Mouse (Mus musculus): Measurements from ENCODE around the gene Tiam2. TPM values are rescaled to one million over a fixed set of nuclear protein-coding genes. Genes with fewer than 3 reads are reported as not detected.

Tiam2 gene
- polyA plus RNA-seq, 1 experiment from 2014 or later: 2.8 TPM

GRCm38 (mm10) chr17:3485851-3486250, 159.5 kb downstream of the Tiam2 start:
- DNase-seq (ENCODE audit: low spot score) (no peak), ATAC-seq (replicated peaks; ENCODE audit: low FRiP score) (no peak)
- no peak overlapping the region for H3K9ac ChIP-seq (ENCODE audit: low read depth, low read length)
- no peaks in the 10 kb centered on the region for H3K9me3 ChIP-seq (ENCODE audit: control insufficient read depth, low read length)
- no peak overlapping the region for H3K4me2 ChIP-seq
- WGBS: 73% methylated on average over 7 of the region's 7 CpGs
- no peak overlapping the region for H3K4me3 ChIP-seq (ENCODE audit: low read depth, low read length)
- H3K36me3 ChIP-seq (ENCODE audit: control insufficient read depth, insufficient read depth, low read length): no peaks in the 10 kb centered on the region
- no peaks in the 10 kb centered on the region for H3K27me3 ChIP-seq (replicated peaks; ENCODE audit: control insufficient read depth, insufficient read depth, low read length)
- no peaks in the 10 kb centered on the region for H3K4me1 ChIP-seq (replicated peaks; ENCODE audit: control insufficient read depth, insufficient read depth, low read length)
- H3K27ac ChIP-seq (ENCODE audit: low read depth, low read length): no peak overlapping the region

GRCm38 (mm10) chr17:3487211-3487610, 160.8 kb downstream of the Tiam2 start:
- ATAC-seq (replicated peaks; ENCODE audit: low FRiP score) (no peak), DNase-seq (ENCODE audit: low spot score) (no peak)
- H3K27me3 ChIP-seq (replicated peaks; ENCODE audit: control insufficient read depth, insufficient read depth, low read length): no peaks in the 10 kb centered on the region
- H3K36me3 ChIP-seq (ENCODE audit: control insufficient read depth, insufficient read depth, low read length): no peaks in the 10 kb centered on the region
- H3K9me3 ChIP-seq (ENCODE audit: control insufficient read depth, low read length): no peaks in the 10 kb centered on the region
- H3K9ac ChIP-seq (ENCODE audit: low read depth, low read length): no peak overlapping the region
- no peak overlapping the region for H3K27ac ChIP-seq (ENCODE audit: low read depth, low read length)
- WGBS: 84% methylated on average over 4 of the region's 4 CpGs
- no peaks in the 10 kb centered on the region for H3K4me1 ChIP-seq (replicated peaks; ENCODE audit: control insufficient read depth, insufficient read depth, low read length)
- H3K4me2 ChIP-seq: no peak overlapping the region
- no peak overlapping the region for H3K4me3 ChIP-seq (ENCODE audit: low read depth, low read length)

- Histone ChIP-seq H3K36me3 (ENCODE audit: control insufficient read depth, insufficient read depth, low read length) (no peaks in the 10 kb centered on the region), H3K4me3 (ENCODE audit: low read depth, low read length) (no peak overlapping the region), H3K9me3 (ENCODE audit: control insufficient read depth, low read length) (no peaks in the 10 kb centered on the region), H3K27me3 (replicated peaks; ENCODE audit: control insufficient read depth, insufficient read depth, low read length) (no peaks in the 10 kb centered on the region), H3K27ac (ENCODE audit: low read depth, low read length) (no peak overlapping the region), H3K9ac (ENCODE audit: low read depth, low read length) (no peak overlapping the region), H3K4me1 (replicated peaks; ENCODE audit: control insufficient read depth, insufficient read depth, low read length) (no peaks in the 10 kb centered on the region), H3K4me2 (no peak overlapping the region)
- ATAC-seq (replicated peaks; ENCODE audit: low FRiP score) (0 out of 2 replicates have a peak, but pooled peaks have one; percentile 12), DNase-seq (ENCODE audit: low spot score) (no peak)
- WGBS: 65% methylated on average over 12 of the region's 12 CpGs
These were observed 161.6 kb downstream of the Tiam2 start for GRCm38 (mm10) chr17:3487721-3488601.

- WGBS: 80% methylated on average over 11 of the region's 11 CpGs
- Histone ChIP-seq H3K9ac (ENCODE audit: low read depth, low read length) (no peak overlapping the region), H3K9me3 (ENCODE audit: control insufficient read depth, low read length) (no peaks in the 10 kb centered on the region), H3K27ac (ENCODE audit: low read depth, low read length) (no peak overlapping the region), H3K4me1 (replicated peaks; ENCODE audit: control insufficient read depth, insufficient read depth, low read length) (no peaks in the 10 kb centered on the region), H3K36me3 (ENCODE audit: control insufficient read depth, insufficient read depth, low read length) (no peaks in the 10 kb centered on the region), H3K4me2 (no peak overlapping the region), H3K27me3 (replicated peaks; ENCODE audit: control insufficient read depth, insufficient read depth, low read length) (no peaks in the 10 kb centered on the region), H3K4me3 (ENCODE audit: low read depth, low read length) (no peak overlapping the region)
- DNase-seq (ENCODE audit: low spot score): no peak
- ATAC-seq (replicated peaks; ENCODE audit: low FRiP score): no peak
These were observed 164.0 kb downstream of the Tiam2 start for GRCm38 (mm10) chr17:3490216-3490895.

- H3K9me3 ChIP-seq (ENCODE audit: control insufficient read depth, low read length): no peaks in the 10 kb centered on the region
- H3K27me3 ChIP-seq (replicated peaks; ENCODE audit: control insufficient read depth, insufficient read depth, low read length): no peaks in the 10 kb centered on the region
These were observed 164.7 kb downstream of the Tiam2 start for GRCm38 (mm10) chr17:3491065-3491464.

GRCm38 (mm10) chr17:3491667-3492066, 165.3 kb downstream of the Tiam2 start:
- H3K36me3 ChIP-seq (ENCODE audit: control insufficient read depth, insufficient read depth, low read length): no peaks in the 10 kb centered on the region
- H3K4me3 ChIP-seq (ENCODE audit: low read depth, low read length): no peak overlapping the region
- no peaks in the 10 kb centered on the region for H3K27me3 ChIP-seq (replicated peaks; ENCODE audit: control insufficient read depth, insufficient read depth, low read length)
- H3K9me3 ChIP-seq (ENCODE audit: control insufficient read depth, low read length): no peaks in the 10 kb centered on the region
- H3K9ac ChIP-seq (ENCODE audit: low read depth, low read length): no peak overlapping the region
- no peak overlapping the region for H3K4me2 ChIP-seq
- ATAC-seq (replicated peaks; ENCODE audit: low FRiP score): no peak
- DNase-seq (ENCODE audit: low spot score): no peak
- H3K27ac ChIP-seq (ENCODE audit: low read depth, low read length): no peak overlapping the region
- WGBS: 86% methylated on average over 6 of the region's 6 CpGs
- H3K4me1 ChIP-seq (replicated peaks; ENCODE audit: control insufficient read depth, insufficient read depth, low read length): no peaks in the 10 kb centered on the region

More at GRCm38 (mm10) chr17:3491065-3491464, 164.7 kb downstream of the Tiam2 start:
- Histone ChIP-seq H3K27ac (ENCODE audit: low read depth, low read length) (no peak overlapping the region), H3K36me3 (ENCODE audit: control insufficient read depth, insufficient read depth, low read length) (no peaks in the 10 kb centered on the region), H3K4me3 (ENCODE audit: low read depth, low read length) (no peak overlapping the region), H3K9ac (ENCODE audit: low read depth, low read length) (no peak overlapping the region), H3K4me1 (replicated peaks; ENCODE audit: control insufficient read depth, insufficient read depth, low read length) (no peaks in the 10 kb centered on the region), H3K4me2 (no peak overlapping the region)
- no peak for DNase-seq (ENCODE audit: low spot score)
- no peak for ATAC-seq (replicated peaks; ENCODE audit: low FRiP score)
- 39% methylated on average over 5 of the region's 5 CpGs for WGBS

GRCm38 (mm10) chr17:3495576-3495975, 169.2 kb downstream of the Tiam2 start:
- Histone ChIP-seq H3K9ac (ENCODE audit: low read depth, low read length) (no peak overlapping the region), H3K9me3 (ENCODE audit: control insufficient read depth, low read length) (no peaks in the 10 kb centered on the region), H3K4me2 (no peak overlapping the region), H3K4me1 (replicated peaks; ENCODE audit: control insufficient read depth, insufficient read depth, low read length) (no peaks in the 10 kb centered on the region), H3K27me3 (replicated peaks; ENCODE audit: control insufficient read depth, insufficient read depth, low read length) (no peaks in the 10 kb centered on the region), H3K36me3 (ENCODE audit: control insufficient read depth, insufficient read depth, low read length) (no peaks in the 10 kb centered on the region), H3K27ac (ENCODE audit: low read depth, low read length) (no peak overlapping the region), H3K4me3 (ENCODE audit: low read depth, low read length) (no peak overlapping the region)
- ATAC-seq (replicated peaks; ENCODE audit: low FRiP score) (no peak), DNase-seq (ENCODE audit: low spot score) (no peak)
- WGBS: 42% methylated on average over 2 of the region's 2 CpGs

GRCm38 (mm10) chr17:3496080-3496479, 169.7 kb downstream of the Tiam2 start:
- H3K4me3 ChIP-seq (ENCODE audit: low read depth, low read length): no peak overlapping the region
- no peak overlapping the region for H3K9ac ChIP-seq (ENCODE audit: low read depth, low read length)
- no peaks in the 10 kb centered on the region for H3K36me3 ChIP-seq (ENCODE audit: control insufficient read depth, insufficient read depth, low read length)
- no peak for ATAC-seq (replicated peaks; ENCODE audit: low FRiP score)
- DNase-seq (ENCODE audit: low spot score): no peak
- WGBS: 77% methylated on average over 3 of the region's 3 CpGs
- H3K9me3 ChIP-seq (ENCODE audit: control insufficient read depth, low read length): no peaks in the 10 kb centered on the region
- no peak overlapping the region for H3K4me2 ChIP-seq
- no peaks in the 10 kb centered on the region for H3K27me3 ChIP-seq (replicated peaks; ENCODE audit: control insufficient read depth, insufficient read depth, low read length)
- H3K27ac ChIP-seq (ENCODE audit: low read depth, low read length): no peak overlapping the region
- H3K4me1 ChIP-seq (replicated peaks; ENCODE audit: control insufficient read depth, insufficient read depth, low read length): no peaks in the 10 kb centered on the region

All from liver, embryonic 11.5 days (tissue).